Mouse (Mus musculus) lung, adult 2 months (tissue): ENCODE measurements at regions not wholly inside any gene's neighbourhood (a gene's known extent, or its start where the extent isn't known, plus 50 kb on each side); places are given as distances from the start of the nearest gene placed in this dataset.

ENCODE experiments used
- CTCF ChIP-seq: fragments of 200-500 bp; IDR thresholded peaks from 2 replicates; pipeline ENCODE4 v1.5.1; 2011; ENCODE audit warnings: mild to moderate bottlenecking, low read length, control low read depth; ENCODE audit not compliant: insufficient read depth
- POLR2A ChIP-seq: fragments of 200-500 bp; IDR thresholded peaks from 2 replicates; pipeline ENCODE4 v1.6.1; 2011; ENCODE audit warnings: low read depth, mild to moderate bottlenecking, control low read depth, low read length, borderline replicate concordance; ENCODE audit errors: extremely low read depth

- no peak for TF ChIP-seq CTCF
- no peak for TF ChIP-seq POLR2A
Measured at GRCm38 (mm10) chr16:58295128-58295527, 113.1 kb upstream of the Dcbld2 start.
